Mouse (Mus musculus): ENCODE data around the gene Rarres1. TPM values are rescaled to one million over a fixed set of nuclear protein-coding genes. Genes with fewer than 3 reads are reported as not detected.

Rarres1 gene
- polyA plus RNA-seq, 1 experiment: not detected

GRCm38 (mm10) chr3:67450601-67451210 is 64.6 kb downstream of the Rarres1 start:
- H3ac ChIP-seq (ENCODE audit: control insufficient read depth, insufficient read length): no peak overlapping the region

DNA sequence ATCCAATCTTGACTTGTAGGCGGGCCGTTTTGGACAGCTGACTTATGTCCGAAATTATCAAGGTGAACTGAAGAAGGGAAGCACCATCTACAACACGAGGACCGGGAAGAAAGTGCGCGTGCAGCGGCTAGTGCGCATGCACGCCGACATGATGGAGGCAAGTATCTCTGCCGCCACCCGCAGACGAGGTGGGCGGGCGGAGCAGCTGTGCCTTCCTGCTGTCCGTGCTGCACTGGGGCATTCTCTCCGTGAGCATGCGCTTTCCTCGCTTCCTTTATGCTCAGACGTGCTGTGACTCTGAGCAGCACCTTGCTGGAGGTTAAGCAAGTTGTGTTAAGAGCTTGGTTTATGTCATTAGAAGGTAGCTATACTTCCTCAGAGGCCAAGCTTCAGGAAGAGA is 65.7 kb downstream of the Rarres1 start:
- Histone ChIP-seq H3ac (ENCODE audit: control insufficient read depth, insufficient read length) (no peak overlapping the region), H3K79me2 (ENCODE audit: control insufficient read depth, insufficient read depth) (no peaks in the 10 kb centered on the region), H3K36me3 (ENCODE audit: control insufficient read depth, insufficient read depth) (peaks cover 34% of the 10 kb centered on the region), H3K4me3 (no peak overlapping the region), H3K27me3 (ENCODE audit: control insufficient read depth, insufficient read depth, insufficient read length) (no peaks in the 10 kb centered on the region), H3K4me2 (ENCODE audit: low read depth) (no peak overlapping the region)
- no peak for TF ChIP-seq TCF3 (IDR thresholded peaks at IDR 0.05; ENCODE audit: insufficient read length, low read depth)
- TF ChIP-seq POLR2A (IDR thresholded peaks at IDR 0.05; ENCODE audit: insufficient read length, low read depth): no peak
- no peak for TF ChIP-seq MYOG (IDR thresholded peaks at IDR 0.05; ENCODE audit: control insufficient read depth in 1 of 3, insufficient read depth in 1 of 3, insufficient read length in 2 of 3, low read depth in 2 of 3)
- no peak for TF ChIP-seq REST (IDR thresholded peaks at IDR 0.05; ENCODE audit: insufficient read depth, insufficient read length)
- TF ChIP-seq E2F4 (IDR thresholded peaks at IDR 0.05; ENCODE audit: insufficient read depth): no peak
- TF ChIP-seq TCF12 (IDR thresholded peaks at IDR 0.05; ENCODE audit: insufficient read depth, poor library complexity, severe bottlenecking): no peak
- TF ChIP-seq POLR2AphosphoS2 (IDR thresholded peaks at IDR 0.05; ENCODE audit: insufficient read length, low read depth): no peak
- TF ChIP-seq SRF (IDR thresholded peaks at IDR 0.05; ENCODE audit: control insufficient read depth, insufficient read length, low read depth): no peak
- no peak for TF ChIP-seq CEBPB (IDR thresholded peaks at IDR 0.05; ENCODE audit: insufficient read depth, poor library complexity, severe bottlenecking)
- no peak for TF ChIP-seq MAX (IDR thresholded peaks at IDR 0.05; ENCODE audit: low read depth)
- TF ChIP-seq MYOD1 (IDR thresholded peaks at IDR 0.05; ENCODE audit: control insufficient read depth in 1 of 3, insufficient read length in 2 of 3, low read depth in 2 of 3): no peak
- TF ChIP-seq USF1 (IDR thresholded peaks at IDR 0.05; ENCODE audit: low read depth): no peak

More at GRCm38 (mm10) chr3:67450601-67451210, 64.6 kb downstream of the Rarres1 start:
- Histone ChIP-seq H3K79me2 (ENCODE audit: control insufficient read depth, insufficient read depth) (no peaks in the 10 kb centered on the region), H3K4me2 (ENCODE audit: low read depth) (no peak overlapping the region), H3K4me3 (no peak overlapping the region), H3K27me3 (ENCODE audit: control insufficient read depth, insufficient read depth, insufficient read length) (no peaks in the 10 kb centered on the region), H3K36me3 (ENCODE audit: control insufficient read depth, insufficient read depth) (peaks cover 34% of the 10 kb centered on the region)
- TF ChIP-seq CEBPB (IDR thresholded peaks at IDR 0.05; ENCODE audit: insufficient read depth, poor library complexity, severe bottlenecking) (no peak), POLR2A (IDR thresholded peaks at IDR 0.05; ENCODE audit: insufficient read length, low read depth) (no peak), TCF12 (IDR thresholded peaks at IDR 0.05; ENCODE audit: insufficient read depth, poor library complexity, severe bottlenecking) (no peak), MYOD1 (IDR thresholded peaks at IDR 0.05; ENCODE audit: control insufficient read depth in 1 of 3, insufficient read length in 2 of 3, low read depth in 2 of 3) (no peak), SRF (IDR thresholded peaks at IDR 0.05; ENCODE audit: control insufficient read depth, insufficient read length, low read depth) (no peak), REST (IDR thresholded peaks at IDR 0.05; ENCODE audit: insufficient read depth, insufficient read length) (no peak), MAX (IDR thresholded peaks at IDR 0.05; ENCODE audit: low read depth) (no peak), E2F4 (IDR thresholded peaks at IDR 0.05; ENCODE audit: insufficient read depth) (no peak), TCF3 (IDR thresholded peaks at IDR 0.05; ENCODE audit: insufficient read length, low read depth) (no peak)

- peaks cover 36% of the 10 kb centered on the region for H3K36me3 ChIP-seq (ENCODE audit: control insufficient read depth, insufficient read depth)
- no peak overlapping the region for H3K4me2 ChIP-seq (ENCODE audit: low read depth)
- H3K4me3 ChIP-seq: no peak overlapping the region
- no peaks in the 10 kb centered on the region for H3K79me2 ChIP-seq (ENCODE audit: control insufficient read depth, insufficient read depth)
- H3ac ChIP-seq (ENCODE audit: control insufficient read depth, insufficient read length): no peak overlapping the region
- H3K27me3 ChIP-seq (ENCODE audit: control insufficient read depth, insufficient read depth, insufficient read length): no peaks in the 10 kb centered on the region
- TF ChIP-seq MYOD1 (IDR thresholded peaks at IDR 0.05; ENCODE audit: control insufficient read depth in 1 of 3, insufficient read length in 2 of 3, low read depth in 2 of 3) (no peak), POLR2AphosphoS2 (IDR thresholded peaks at IDR 0.05; ENCODE audit: insufficient read length, low read depth) (no peak), REST (IDR thresholded peaks at IDR 0.05; ENCODE audit: insufficient read depth, insufficient read length) (no peak), USF1 (IDR thresholded peaks at IDR 0.05; ENCODE audit: low read depth) (no peak), MYOG (IDR thresholded peaks at IDR 0.05; ENCODE audit: control insufficient read depth in 1 of 3, insufficient read depth in 1 of 3, insufficient read length in 2 of 3, low read depth in 2 of 3) (no peak), TCF3 (IDR thresholded peaks at IDR 0.05; ENCODE audit: insufficient read length, low read depth) (no peak), CEBPB (IDR thresholded peaks at IDR 0.05; ENCODE audit: insufficient read depth, poor library complexity, severe bottlenecking) (no peak), TCF12 (IDR thresholded peaks at IDR 0.05; ENCODE audit: insufficient read depth, poor library complexity, severe bottlenecking) (no peak), E2F4 (IDR thresholded peaks at IDR 0.05; ENCODE audit: insufficient read depth) (no peak), MAX (IDR thresholded peaks at IDR 0.05; ENCODE audit: low read depth) (no peak), SRF (IDR thresholded peaks at IDR 0.05; ENCODE audit: control insufficient read depth, insufficient read length, low read depth) (no peak), POLR2A (IDR thresholded peaks at IDR 0.05; ENCODE audit: insufficient read length, low read depth) (no peak)
These were observed 68.2 kb downstream of the Rarres1 start for GRCm38 (mm10) chr3:67447143-67447542.

DNA sequence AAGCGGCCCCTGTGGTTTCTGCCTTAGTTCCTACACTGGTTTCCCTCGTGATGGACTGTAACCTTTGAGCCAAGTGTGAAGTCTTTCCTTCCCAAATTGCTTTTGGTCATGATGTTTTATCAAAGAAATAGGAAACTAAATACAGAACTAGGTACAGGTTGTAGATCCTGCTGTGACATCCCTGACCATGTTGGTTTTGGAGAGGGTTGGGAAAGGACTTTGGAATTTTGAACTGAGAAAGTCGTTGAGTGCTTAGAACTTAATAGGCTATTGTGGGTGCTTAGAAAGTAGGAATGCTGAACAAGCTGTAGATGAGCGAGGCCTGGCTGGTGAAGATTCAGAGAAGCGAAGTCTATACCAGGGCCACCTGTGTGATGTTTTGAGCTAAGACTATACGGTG is 81.3 kb downstream of the Rarres1 start:
- no peak overlapping the region for H3K4me2 ChIP-seq (ENCODE audit: low read depth)
- peaks cover 23% of the 10 kb centered on the region for H3K36me3 ChIP-seq (ENCODE audit: control insufficient read depth, insufficient read depth)

More for the DNA sequence above, 81.3 kb downstream of the Rarres1 start:
- Histone ChIP-seq H3K4me3 (no peak overlapping the region), H3K79me2 (ENCODE audit: control insufficient read depth, insufficient read depth) (peaks cover 13% of the 10 kb centered on the region), H3ac (ENCODE audit: control insufficient read depth, insufficient read length) (no peak overlapping the region), H3K27me3 (ENCODE audit: control insufficient read depth, insufficient read depth, insufficient read length) (no peaks in the 10 kb centered on the region)
- TF ChIP-seq MAX (IDR thresholded peaks at IDR 0.05; ENCODE audit: low read depth): no peak
- no peak for TF ChIP-seq REST (IDR thresholded peaks at IDR 0.05; ENCODE audit: insufficient read depth, insufficient read length)
- no peak for TF ChIP-seq SRF (IDR thresholded peaks at IDR 0.05; ENCODE audit: control insufficient read depth, insufficient read length, low read depth)
- no peak for TF ChIP-seq E2F4 (IDR thresholded peaks at IDR 0.05; ENCODE audit: insufficient read depth)
- TF ChIP-seq MYOD1 (IDR thresholded peaks at IDR 0.05; ENCODE audit: control insufficient read depth in 1 of 3, insufficient read length in 2 of 3, low read depth in 2 of 3): no peak
- TF ChIP-seq POLR2A (IDR thresholded peaks at IDR 0.05; ENCODE audit: insufficient read length, low read depth): no peak
- no peak for TF ChIP-seq MYOG (IDR thresholded peaks at IDR 0.05; ENCODE audit: control insufficient read depth in 1 of 3, insufficient read depth in 1 of 3, insufficient read length in 2 of 3, low read depth in 2 of 3)
- no peak for TF ChIP-seq CEBPB (IDR thresholded peaks at IDR 0.05; ENCODE audit: insufficient read depth, poor library complexity, severe bottlenecking)
- TF ChIP-seq TCF3 (IDR thresholded peaks at IDR 0.05; ENCODE audit: insufficient read length, low read depth): no peak
- TF ChIP-seq USF1 (IDR thresholded peaks at IDR 0.05; ENCODE audit: low read depth): no peak
- TF ChIP-seq POLR2AphosphoS2 (IDR thresholded peaks at IDR 0.05; ENCODE audit: insufficient read length, low read depth): no peak
- TF ChIP-seq TCF12 (IDR thresholded peaks at IDR 0.05; ENCODE audit: insufficient read depth, poor library complexity, severe bottlenecking): no peak
